Mouse (Mus musculus) hindbrain, embryonic 14.5 days (tissue): ENCODE measurements around the gene Zfp993. TPM values are rescaled to one million over a fixed set of nuclear protein-coding genes. Genes with fewer than 3 reads are reported as not detected.

ENCODE experiments used
- polyA plus RNA-seq: library from polyadenylated mRNA; unstranded; fragments of >200 nt; fragmentation: Nextera tagmentation; extraction: Ambion mirVana; gene quantifications from 2 replicates; pipeline ENCODE4 v1.2.1, GENCODE M21; 2014

Zfp993 gene
- polyA plus RNA-seq, 1 experiment from 2014 or later, result 2.5 TPM

Other genes with a start within 250 kb of the Zfp993 start
- 3.7 and 3.8 TPM in 2 replicates for gene Zfp992, start 161.9 kb upstream of the Zfp993 start, polyA plus RNA-seq
- 0.14 and 0.19 TPM in 2 replicates for gene Zfp981, start 108.9 kb upstream of the Zfp993 start, polyA plus RNA-seq